ENCODE assay signal across 8 mouse cellular contexts in genomic region chr2:118111116-118111487, GRCm38 (mm10). TPM values are rescaled to one million over a fixed set of nuclear protein-coding genes. Genes with fewer than 3 reads are reported as not detected.
DNase-seq lines count a peak whose midpoint lies in the region; ATAC-seq and TF ChIP-seq lines count a peak whose summit lies in the region.

No protein-coding gene starts in this region.

- H3K4me3 ChIP-seq in CH12.LX (replicated peaks in 1 of 3; ENCODE audit: low read depth in 2 of 3, low read length in 2 of 3, poor library complexity in 1 of 3): peak overlapping the region in 1 of 3 experiments; percentile 41
- peak overlapping the region; percentile 55 for H3K4me3 ChIP-seq in forebrain, embryonic 16.5 days (replicated peaks; ENCODE audit: low read length)
- peak overlapping the region; percentile 64 for H3K4me3 ChIP-seq in lung, embryonic 14.5 days (ENCODE audit: low read depth, low read length)

- peak; percentile 42 to 81; a peak in 3 of 4 replicates for TF ChIP-seq CTCF in CH12.LX (conservative IDR thresholded peaks at IDR 0.05 in 1 of 2, IDR thresholded peaks at IDR 0.05 in 1 of 2; ENCODE audit: low read depth in 2 of 2, low read length in 2 of 2)
- peak; percentile 83 for TF ChIP-seq CTCF in lung, embryonic 14.5 days (IDR thresholded peaks at IDR 0.05; ENCODE audit: low read depth)

- no peaks in the 10 kb centered on the region for H3K36me3 ChIP-seq in CH12.LX (replicated peaks in 1 of 2; ENCODE audit: control insufficient read depth in 1 of 2, insufficient read depth in 1 of 2, low read length in 1 of 2)
- H3K36me3 ChIP-seq in forebrain, embryonic 16.5 days (ENCODE audit: control insufficient read depth, insufficient read depth): no peaks in the 10 kb centered on the region
- peaks cover 33% of the 10 kb centered on the region for H3K36me3 ChIP-seq in lung, embryonic 14.5 days (ENCODE audit: insufficient read depth)

- no peak overlapping the region for H3K9ac ChIP-seq in CH12.LX (ENCODE audit: insufficient read depth, low read depth)
- peak overlapping the region; percentile 50 for H3K9ac ChIP-seq in forebrain, embryonic 16.5 days (replicated peaks; ENCODE audit: low read depth, low read length)
- H3K9ac ChIP-seq in lung, embryonic 14.5 days: peak overlapping the region; percentile 47

- no peak for TF ChIP-seq POLR2A in CH12.LX (IDR thresholded peaks at IDR 0.05; ENCODE audit: low read depth, low read length)

- no peak overlapping the region for H3K27ac ChIP-seq in CH12.LX (ENCODE audit: insufficient read depth, low read depth)
- H3K27ac ChIP-seq in forebrain, embryonic 16.5 days (ENCODE audit: low read length): no peak overlapping the region
- peak overlapping the region; percentile 82 for H3K27ac ChIP-seq in lung, embryonic 14.5 days (ENCODE audit: low read depth)

- H3K9me3 ChIP-seq in CH12.LX (replicated peaks; ENCODE audit: low read length): no peaks in the 10 kb centered on the region
- no peaks in the 10 kb centered on the region for H3K9me3 ChIP-seq in forebrain, embryonic 16.5 days (ENCODE audit: control insufficient read depth, low read length)
- H3K9me3 ChIP-seq in lung, embryonic 14.5 days (ENCODE audit: low read depth, low read length): no peaks in the 10 kb centered on the region

- DNase-seq in CH12.LX (ENCODE audit: extremely low read depth): peak; percentile 71
- DNase-seq in cerebellum, adult 18-20 months: peak; percentile 50 to 69
- peak; percentile 90 to 92 for DNase-seq in heart, postnatal 36 days
- peak; percentile 69 to 88 for DNase-seq in layer of hippocampus, adult 8-10 months (ENCODE audit: low spot score in 2 of 2)
- peak; percentile 98 for DNase-seq in lung, embryonic 14.5 days
- DNase-seq in testis, postnatal 14 days (ENCODE audit: low spot score): peak; percentile 72

- no peaks in the 10 kb centered on the region for H3K79me2 ChIP-seq in CH12.LX (replicated peaks; ENCODE audit: control insufficient read depth, extremely low read depth, insufficient read depth, poor library complexity, severe bottlenecking)

- peak overlapping the region; percentile 87 for H3K4me2 ChIP-seq in CH12.LX (ENCODE audit: insufficient read depth, low read depth, poor library complexity, severe bottlenecking)
- peak overlapping the region; percentile 83 for H3K4me2 ChIP-seq in forebrain, embryonic 16.5 days (ENCODE audit: low read length)
- peak overlapping the region; percentile 80 for H3K4me2 ChIP-seq in lung, embryonic 14.5 days

- no peaks in the 10 kb centered on the region for H3K4me1 ChIP-seq in CH12.LX (ENCODE audit: control insufficient read depth in 1 of 2, insufficient read depth in 2 of 2)
- H3K4me1 ChIP-seq in forebrain, embryonic 16.5 days (replicated peaks; ENCODE audit: control insufficient read depth, insufficient read depth, low read length): peaks cover 24% of the 10 kb centered on the region
- peaks cover 15% of the 10 kb centered on the region for H3K4me1 ChIP-seq in lung, embryonic 14.5 days (ENCODE audit: insufficient read depth)

- intact Hi-C loops in heart, postnatal 36 days (cut with DNase I): loop anchor here (1.0 to 5.0 kb wide), 5 partner anchors 84 to 570 kb away; no protein-coding TSS in a partner anchor

- dilution Hi-C loops in CH12.LX (cut with MboI; ENCODE audit: extremely low pct_ligation_motif_present, extremely low pct_unique_long_range_greater_than_20kb, low sequenced_read_pairs): no loop called here

- in situ Hi-C loops in CH12.LX (cut with MboI; ENCODE audit: low pct_ligation_motif_present, low pct_unique_long_range_greater_than_20kb, low sequenced_read_pairs): loop anchor here (25.0 kb wide), 1 partner anchor 574 kb away; no protein-coding TSS in a partner anchor

- WGBS in forebrain, embryonic 16.5 days: 0% methylated on average over 16 of the region's 16 CpGs
- WGBS in lung, embryonic 14.5 days: 1% methylated on average over 16 of the region's 16 CpGs

- ATAC-seq in forebrain, embryonic 16.5 days: peak; percentile 79
- ATAC-seq in lung, embryonic 14.5 days (ENCODE audit: insufficient read depth): peak; percentile 85
- ATAC-seq in neutrophil, adult 5-6 weeks (ENCODE audit: extremely low read depth, insufficient number of reproducible peaks, low FRiP score, poor library complexity, severe bottlenecking): peak; percentile 65; the same call in 1 of the 2 replicates

- TF ChIP-seq EP300 in CH12.LX (IDR thresholded peaks at IDR 0.05; ENCODE audit: low read length): no peak

- no peaks in the 10 kb centered on the region for H3K27me3 ChIP-seq in CH12.LX (replicated peaks)
- H3K27me3 ChIP-seq in forebrain, embryonic 16.5 days (replicated peaks; ENCODE audit: control insufficient read depth, insufficient read depth, low read length): 0 out of 2 replicates have a peak, but pooled peaks cover 5% of the 10 kb centered on the region
- no peaks in the 10 kb centered on the region for H3K27me3 ChIP-seq in lung, embryonic 14.5 days (ENCODE audit: insufficient read depth, low read length)

- TF ChIP-seq RAD21 in CH12.LX (IDR thresholded peaks at IDR 0.05; ENCODE audit: low read depth, low read length): peak; percentile 78

TF ChIP-seq in CH12.LX, 34 proteins besides CTCF, POLR2A, EP300 and RAD21:
- TF ChIP-seq ELF1 (IDR thresholded peaks at IDR 0.05; ENCODE audit: low read depth, low read length): no peak
- no peak for TF ChIP-seq MYC (IDR thresholded peaks at IDR 0.05; ENCODE audit: low read depth, low read length)
- no peak for TF ChIP-seq MAZ (IDR thresholded peaks at IDR 0.05; ENCODE audit: low read depth, low read length)
- TF ChIP-seq MEF2A (IDR thresholded peaks at IDR 0.05; ENCODE audit: borderline replicate concordance, low read depth, low read length): no peak
- no peak for TF ChIP-seq UBTF (IDR thresholded peaks at IDR 0.05; ENCODE audit: low read depth, low read length)
- peak; percentile 63 for TF ChIP-seq SMC3 (IDR thresholded peaks at IDR 0.05; ENCODE audit: low read depth, low read length)
- no peak for TF ChIP-seq MXI1 (IDR thresholded peaks at IDR 0.05; ENCODE audit: low read depth, low read length)
TF ChIP-seq in CH12.LX: peak in this region for 1.

RNA-seq across cellular contexts. Expression of gene Thbs1, which starts 0.6 kb away (rescaled TPM):
- 0.08 TPM in 1 of 2 replicates, not detected in the other for total RNA-seq in CH12.LX (2012; rRNA removed)
- total RNA-seq in CH12.LX (2014; rRNA removed): 0.03 and 0.04 TPM in 2 replicates
- not detected in 2 replicates for polyA plus RNA-seq in CH12.LX (2012; ENCODE audit: insufficient read length, low read depth)
- 11.5 and 17.3 TPM in 2 replicates for polyA plus RNA-seq in forebrain, embryonic 16.5 days (2015; fragmentation: Nextera tagmentation; extraction: Ambion mirVana)
- 10 to 100 TPM; 10.8 to 12.7 TPM for total RNA-seq in heart, postnatal 36 days (2021)
- total RNA-seq in layer of hippocampus, adult 8-10 months (2022): 1 to 10 TPM; 1.6 to 3.4 (median 2.7) TPM
- 248 and 287 TPM in 2 replicates for polyA plus RNA-seq in lung, embryonic 14.5 days (2014; fragmentation: Nextera tagmentation; extraction: Ambion mirVana)
- 38.7 and 40.7 TPM in 2 replicates for total RNA-seq in neutrophil, adult 5-6 weeks (2017)
